Mouse (Mus musculus) heart, adult 18-20 months (tissue): Measurements from ENCODE around the gene Zfp367. TPM values are rescaled to one million over a fixed set of nuclear protein-coding genes. Genes with fewer than 3 reads are reported as not detected.

Experiments used
- DNase-seq, 2 experiments: peaks; one replicate each; pipeline ENCODE4 v3.0.0; 2021 to 2022; ENCODE audit warnings: mixed read lengths in 1 of 2
- total RNA-seq, 2 experiments: library from RNA; stranded (reverse); gene quantifications; 2 replicates each; pipeline ENCODE4 v1.2.3; 2021

The Zfp367 gene
- total RNA-seq, 2 experiments from 2014 or later: 20.8 to 21.2 TPM

GRCm38 (mm10) chr13:64090278-64090677, 62.7 kb downstream of the Zfp367 start:
- DNase-seq: no peak

GRCm38 (mm10) chr13:64089130-64089529, 63.9 kb downstream of the Zfp367 start, which contains the start of gene Hsd17b3:
Gene Hsd17b3, minus strand, starts transcription at chr13:64089230.
- DNase-seq: no peak

GRCm38 (mm10) chr13:64088057-64088456, 64.9 kb downstream of the Zfp367 start:
- no peak for DNase-seq

- DNase-seq: no peak
Measured at GRCm38 (mm10) chr13:64086036-64086435, 67.0 kb downstream of the Zfp367 start.

- DNase-seq: no peak
Measured at GRCm38 (mm10) chr13:64083331-64083730, 69.7 kb downstream of the Zfp367 start.

Other genes starting within 250 kb of the Zfp367 start
- gene Hsd17b3, start 64.0 kb downstream of the Zfp367 start, total RNA-seq: not detected
- gene Slc35d2, start 23.8 kb downstream of the Zfp367 start, total RNA-seq: 1 to 10 TPM in 1 of 2 experiments, under 1 TPM in 1; 0.89 to 1.5 TPM
- gene Habp4, start 8.6 kb upstream of the Zfp367 start, total RNA-seq: 10 to 100 TPM; 47.8 to 49.4 TPM
- gene Cdc14b, start 122.1 kb upstream of the Zfp367 start, total RNA-seq: 10 to 100 TPM in 1 of 2 experiments, 1 to 10 TPM in 1; 8.6 to 10.9 TPM
- gene Aaed1, start 159.5 kb upstream of the Zfp367 start, total RNA-seq: 10 to 100 TPM; 57.7 to 58.6 TPM
- 100 to 1,000 TPM; 218 to 254 TPM for gene Ctsl, start 217.7 kb upstream of the Zfp367 start, total RNA-seq